Mouse (Mus musculus): Measurements from ENCODE around the gene Pi4kb. TPM values are rescaled to one million over a fixed set of nuclear protein-coding genes. Genes with fewer than 3 reads are reported as not detected.
"Not testable (repeated sequence)": the region's sequence is repeated elsewhere in the genome, so short reads cannot be mapped to it uniquely, and the experiment has no call there.

The Pi4kb gene
- total RNA-seq (2021), result 10 to 100 TPM; 61.8 to 62.9 TPM
- long read RNA-seq, experiment 1, transcript Pi4kb-201 (11 exons, 3,692 nt), result major isoform, 11 of 18 reads
- long read RNA-seq, experiment 1, partial matches to known transcripts, result 2 of 18 reads
- long read RNA-seq, experiment 1, other reads (novel, unspliced or antisense), result 2 of 18 reads
- long read RNA-seq, experiment 2, partial matches to known transcripts, result 0 of 2 reads
- long read RNA-seq, experiment 2, other reads (novel, unspliced or antisense), result 0 of 2 reads

DNA sequence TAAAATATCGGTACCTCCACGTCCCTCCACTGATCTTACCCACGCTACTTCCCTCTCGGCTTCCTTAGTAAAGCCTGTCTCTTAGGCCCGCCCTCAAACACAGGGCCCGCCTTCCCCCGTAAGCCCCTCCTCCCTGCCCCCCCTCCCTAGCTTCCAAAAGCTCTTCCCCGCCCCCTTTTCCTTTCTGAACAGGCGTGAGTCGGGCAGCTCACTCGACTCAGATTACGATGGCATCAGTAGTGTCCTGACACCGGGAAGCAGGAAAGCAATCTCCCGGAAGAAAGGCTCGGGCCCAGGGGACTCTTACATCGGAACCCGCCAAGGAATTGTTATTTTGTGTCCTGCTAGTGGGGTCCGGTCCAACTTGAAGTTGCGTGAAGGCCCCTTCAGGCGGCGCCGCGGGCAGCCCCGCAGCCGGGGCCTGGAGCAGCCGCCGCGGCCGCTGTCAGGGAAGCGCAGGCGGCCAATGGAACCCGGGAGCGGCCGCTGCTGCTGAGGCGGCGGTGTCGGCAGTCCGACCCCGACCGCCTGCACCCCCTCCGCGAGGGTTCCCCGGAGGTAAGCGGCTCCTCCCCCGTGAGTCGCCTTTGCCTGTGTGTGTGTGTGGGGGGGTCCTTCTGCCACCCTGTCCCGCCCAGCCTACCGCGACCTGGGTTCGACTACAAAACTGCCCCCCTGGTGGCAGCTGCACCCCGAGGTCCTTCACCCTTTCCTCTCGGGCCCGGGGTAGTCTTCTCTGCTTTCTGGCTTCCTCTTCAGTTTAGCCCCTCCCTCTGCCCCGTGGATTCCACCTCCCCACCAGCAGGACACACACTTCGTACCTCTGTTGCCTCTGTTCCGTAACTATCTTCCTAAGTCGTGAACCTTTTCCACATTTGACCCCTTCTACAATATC is at the start of gene Pi4kb:
Pi4kb (plus strand) TSS at position 204 of the 895 bp plus-strand sequence.
- peak; percentile 82 to 88 for DNase-seq

DNA sequence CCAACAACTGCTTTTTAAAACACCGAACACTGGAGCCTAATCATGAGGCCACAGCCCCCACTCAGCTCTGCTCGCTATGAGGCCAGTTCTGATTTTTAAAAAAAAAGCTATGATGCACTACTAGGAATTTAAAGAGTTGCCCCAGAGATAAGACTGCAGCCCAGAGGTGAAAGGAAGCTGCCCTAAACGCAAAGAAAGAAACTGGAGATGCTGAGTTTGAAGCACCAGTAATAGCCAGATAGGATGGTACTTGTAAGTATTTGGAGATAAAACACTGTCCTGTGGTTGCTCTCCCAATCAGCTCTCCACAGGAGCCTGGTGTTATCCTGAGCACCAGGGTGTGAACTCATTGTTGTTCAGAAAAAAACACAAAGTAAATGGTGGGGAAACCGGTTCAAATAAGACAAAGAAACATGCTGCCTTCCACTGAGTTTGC is 48.2 kb upstream of the Pi4kb start:
- DNase-seq, result not testable (repeated sequence)

DNA sequence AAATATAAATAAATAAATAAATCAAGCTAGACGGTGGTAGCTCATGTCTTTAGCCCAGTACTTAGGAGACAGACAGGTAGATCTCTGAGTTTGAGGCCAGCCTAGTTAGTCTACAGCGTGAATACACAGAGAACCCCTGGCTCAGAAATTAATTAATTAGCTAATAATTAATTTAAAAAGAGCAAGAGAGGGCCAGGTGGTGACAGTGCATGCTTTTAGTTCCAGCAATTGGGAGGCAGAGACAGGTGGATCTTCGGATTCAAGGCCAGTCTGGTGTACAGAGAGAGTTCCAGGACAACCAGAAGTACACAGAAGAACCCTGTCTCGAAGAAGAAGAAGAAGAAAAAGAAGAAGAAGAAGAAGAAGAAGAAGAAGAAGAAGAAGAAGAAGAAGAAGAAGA is 45.6 kb upstream of the Pi4kb start:
- DNase-seq, result not testable (repeated sequence)

DNA sequence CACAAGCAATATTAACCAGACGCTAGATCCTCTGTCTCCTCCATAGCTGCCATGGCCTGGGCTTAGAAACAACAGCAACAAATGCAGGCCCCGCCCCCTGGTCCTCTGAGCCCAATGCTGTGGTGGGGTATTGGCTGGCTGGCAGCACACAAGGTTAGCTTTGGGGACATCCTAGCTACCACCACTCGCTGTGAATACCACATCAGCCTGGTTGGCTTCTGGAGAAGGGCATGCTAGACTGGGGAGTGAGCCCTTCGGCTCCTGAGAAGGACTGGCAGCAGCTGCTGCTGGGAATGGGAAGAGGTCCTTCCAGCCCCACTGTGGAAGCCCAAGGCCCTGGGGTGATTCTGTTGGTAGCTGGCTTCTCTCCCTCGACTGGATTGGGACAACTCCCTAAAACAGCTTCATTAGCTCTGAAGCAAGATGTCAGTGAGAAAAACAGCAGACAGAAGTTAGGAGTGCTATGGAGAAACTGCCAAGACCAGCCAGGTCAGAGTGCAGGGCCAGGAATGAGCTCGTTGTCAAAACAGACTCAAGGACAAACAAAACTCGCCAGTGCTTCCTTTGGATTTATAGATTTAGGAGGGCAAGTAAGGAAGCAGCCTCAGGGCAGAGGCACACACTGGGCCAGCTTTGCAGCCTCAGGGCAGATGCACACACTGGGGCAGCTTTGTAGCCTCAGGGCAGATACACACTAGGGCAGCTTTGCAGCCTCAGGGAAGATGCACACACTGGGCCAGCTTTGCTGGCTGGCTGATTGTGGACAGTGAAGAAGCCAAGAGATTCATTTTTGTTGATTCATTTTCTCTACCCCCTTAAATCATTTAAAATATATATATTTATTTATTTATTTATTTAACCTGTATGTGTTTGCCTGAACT is 43.9 kb upstream of the Pi4kb start:
- DNase-seq, result peak; percentile 46 to 59

DNA sequence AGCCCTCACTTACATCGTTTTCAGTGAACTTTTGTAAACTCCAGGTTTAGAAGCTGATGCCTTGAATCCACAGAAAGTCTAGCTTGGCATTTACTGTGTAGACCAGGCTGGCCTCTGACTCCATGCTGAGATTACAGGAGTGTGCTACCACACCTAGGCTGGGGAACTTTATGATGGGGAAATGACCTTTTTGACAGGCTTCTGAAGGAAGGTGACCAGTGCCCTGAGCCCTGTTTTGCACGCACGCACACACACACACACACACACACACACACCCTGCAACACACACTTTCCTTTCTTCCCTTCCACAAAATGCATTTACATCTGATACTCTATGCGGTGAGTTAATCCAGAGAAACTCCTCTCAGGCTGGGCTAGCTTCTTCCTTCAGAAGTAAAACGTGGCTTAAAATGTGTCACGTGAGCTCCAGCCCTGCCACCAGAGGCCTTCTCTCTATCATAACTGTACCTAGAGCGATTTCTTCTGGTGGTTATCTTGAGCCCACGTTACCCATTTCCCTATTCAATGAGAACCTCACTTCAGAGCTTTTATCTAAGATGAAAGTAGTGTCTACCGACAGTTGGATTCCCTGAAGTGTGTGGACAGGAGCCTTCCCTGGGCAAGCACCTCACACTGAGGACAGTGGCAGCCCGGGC is 43.0 kb upstream of the Pi4kb start:
- DNase-seq, result not testable (repeated sequence)

DNA sequence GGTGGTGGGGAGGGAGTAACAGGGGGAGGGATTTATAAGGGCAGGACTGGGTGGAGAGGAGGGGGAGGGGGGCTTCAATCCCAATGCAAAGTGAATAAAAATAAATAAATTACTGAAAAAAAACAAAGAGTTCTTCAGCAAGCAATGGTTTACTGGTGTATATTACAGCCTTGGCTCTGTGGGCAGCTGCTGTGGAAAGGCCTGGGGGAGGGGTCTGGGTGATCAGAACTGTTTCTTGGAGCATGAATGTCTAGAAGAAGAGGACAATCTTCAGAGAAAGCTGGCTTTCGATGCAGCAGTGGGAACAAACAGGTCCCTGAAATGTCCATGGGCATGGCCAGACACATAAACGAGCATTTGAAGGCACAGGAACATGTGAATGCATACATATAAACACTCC is 42.3 kb upstream of the Pi4kb start:
- DNase-seq, result not testable (repeated sequence)

DNA sequence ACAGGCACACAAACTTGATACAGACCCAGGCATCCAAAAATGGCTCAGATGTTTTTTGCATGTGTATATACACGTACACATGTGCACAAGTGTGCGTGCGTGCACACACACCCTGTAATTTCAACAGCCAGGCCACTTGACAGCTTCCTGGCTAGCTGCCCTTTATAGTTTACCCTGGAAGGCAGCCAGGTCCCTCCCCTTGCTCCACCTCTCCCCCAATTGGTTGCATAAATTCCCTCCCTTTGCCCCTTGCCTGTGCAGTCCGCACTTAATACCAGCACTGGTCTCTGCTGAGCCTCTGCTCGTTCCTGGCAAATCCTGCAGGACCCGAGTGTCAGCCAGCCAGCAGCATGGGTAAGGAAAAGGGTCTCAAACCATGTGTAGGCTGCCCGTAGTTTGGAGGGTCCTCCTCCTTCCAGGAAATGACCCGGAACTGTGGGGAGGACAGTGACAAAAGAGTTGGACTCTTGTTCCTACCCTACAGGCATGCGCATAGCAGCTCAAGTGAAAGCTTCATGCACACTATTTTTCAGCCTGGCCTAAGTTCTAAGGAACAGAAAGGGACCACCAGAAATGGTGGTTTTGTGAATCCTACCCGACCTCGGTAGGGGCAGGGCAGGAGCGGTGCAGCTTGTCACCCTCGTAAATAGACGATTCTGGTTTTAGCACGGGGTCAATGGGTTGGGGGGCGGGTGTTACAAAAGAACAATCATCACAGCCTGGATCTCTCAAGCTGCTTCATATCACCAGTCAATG is 41.5 kb upstream of the Pi4kb start, which contains the start of gene Selenbp1:
Selenbp1 (plus strand) TSS at position 248 of the 756 bp plus-strand sequence.
- DNase-seq, result peak; percentile 90

DNA sequence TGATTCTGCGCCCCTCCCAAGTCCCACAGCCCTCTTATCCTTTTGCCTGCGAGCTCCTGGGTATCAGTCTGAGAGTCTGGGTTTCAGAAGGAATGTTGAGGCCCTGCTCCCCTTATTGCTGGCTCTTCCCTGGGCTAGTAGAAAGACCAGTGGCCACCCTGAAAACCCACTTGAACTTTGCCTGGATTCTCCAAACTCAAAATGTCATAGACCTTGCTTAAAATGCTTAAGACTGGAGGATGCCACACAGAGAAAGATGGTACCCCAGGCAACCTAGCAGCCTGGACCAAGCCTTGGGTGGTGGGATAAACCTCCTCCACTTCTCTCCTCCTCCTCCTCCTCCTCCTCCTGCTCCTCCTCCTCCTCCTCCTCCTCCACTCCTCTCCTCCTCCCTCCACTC is 40.9 kb upstream of the Pi4kb start:
- not testable (repeated sequence) for DNase-seq

DNA sequence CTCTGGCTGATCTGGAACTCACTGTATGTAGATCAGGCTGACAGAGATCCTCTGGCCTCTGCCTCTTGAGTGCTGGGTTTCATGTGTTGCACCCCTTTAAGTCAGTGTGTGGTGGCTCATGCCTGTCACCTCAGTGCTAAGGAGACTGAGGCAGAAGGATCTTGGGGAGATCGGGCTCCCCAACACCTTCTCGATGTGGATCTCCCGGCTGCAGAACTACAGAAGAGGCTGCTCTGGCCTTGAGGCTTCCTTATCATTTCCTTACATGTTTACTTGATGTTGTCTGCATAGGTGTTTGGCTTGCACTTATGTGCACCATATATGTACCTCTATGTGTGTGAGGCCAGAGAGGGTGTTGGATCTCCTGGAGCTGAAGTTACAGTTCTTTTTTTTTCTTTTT is 40.0 kb upstream of the Pi4kb start:
- DNase-seq, result not testable (repeated sequence)

DNA sequence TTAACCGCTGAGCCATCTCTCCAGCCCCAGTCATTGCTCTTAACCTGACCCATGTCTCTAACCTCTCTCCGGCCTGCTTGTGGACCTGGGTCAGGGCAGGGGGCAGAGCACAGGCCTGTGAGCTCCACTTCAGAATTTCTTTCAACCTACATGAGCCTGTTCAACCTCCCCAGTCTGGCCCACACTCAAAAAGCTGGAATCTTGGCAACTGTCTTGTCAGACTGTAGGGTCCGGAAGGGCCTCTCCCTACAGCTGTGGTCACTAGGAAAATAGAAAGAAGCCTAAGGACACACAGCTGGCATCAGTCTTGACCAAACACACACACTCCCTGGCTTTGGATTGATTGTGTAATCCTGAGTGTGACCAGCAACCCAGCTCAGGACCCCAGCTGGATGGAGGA is 39.2 kb upstream of the Pi4kb start:
- DNase-seq, result peak in 1 of 2 experiments; percentile 31

DNA sequence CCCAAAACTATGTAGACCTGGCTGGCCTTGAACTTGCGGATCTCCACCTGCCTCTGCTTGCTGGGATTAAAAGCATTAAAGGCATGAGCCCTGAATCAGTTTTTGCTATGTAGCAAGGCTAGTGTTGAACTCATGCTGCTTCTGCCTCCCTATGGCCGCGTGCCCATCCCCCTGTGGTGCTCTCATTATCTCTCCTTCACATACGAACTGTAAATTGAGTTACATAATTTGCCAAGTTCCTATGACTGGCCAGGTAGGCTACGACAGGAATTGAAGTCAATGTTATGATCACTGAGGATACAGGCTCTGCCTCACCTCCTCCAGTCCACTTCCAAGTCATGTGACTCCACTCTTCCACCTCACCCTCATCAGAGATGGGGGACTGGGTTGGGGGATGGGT is 38.4 kb upstream of the Pi4kb start:
- not testable (repeated sequence) for DNase-seq

DNA sequence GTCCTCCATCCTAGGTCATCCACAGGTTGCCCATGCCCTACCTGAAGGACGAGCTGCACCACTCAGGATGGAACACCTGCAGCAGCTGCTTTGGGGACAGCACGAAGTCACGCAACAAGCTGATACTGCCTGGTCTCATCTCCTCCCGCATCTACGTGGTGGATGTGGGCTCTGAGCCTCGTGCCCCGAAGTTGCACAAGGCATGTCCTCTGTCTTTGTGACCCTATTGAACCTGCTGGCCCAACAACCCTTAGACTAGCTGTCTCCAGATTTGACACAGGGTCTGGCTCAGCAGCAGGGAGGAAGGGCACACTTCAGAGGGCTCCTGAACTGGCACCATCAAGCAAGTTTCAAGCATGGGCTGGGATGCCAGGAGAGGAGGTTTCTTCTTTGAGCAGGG is 37.3 kb upstream of the Pi4kb start:
- not testable (repeated sequence) for DNase-seq

DNA sequence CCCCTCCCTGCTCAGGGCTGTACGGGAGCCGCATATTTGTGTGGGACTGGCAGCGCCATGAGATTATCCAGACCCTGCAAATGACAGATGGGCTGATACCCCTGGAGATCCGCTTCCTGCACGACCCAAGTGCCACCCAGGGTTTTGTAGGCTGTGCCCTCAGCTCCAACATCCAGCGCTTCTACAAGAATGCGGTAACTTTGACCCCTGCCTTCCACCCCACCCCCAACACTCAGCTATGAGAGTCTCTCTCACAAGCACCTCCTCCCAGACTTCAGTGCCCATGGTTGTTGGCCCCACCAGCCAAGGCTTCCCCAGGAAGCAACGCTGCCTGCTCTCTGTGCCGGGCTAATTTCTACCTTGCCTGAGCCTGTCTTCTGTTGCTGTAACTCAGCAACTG is 34.5 kb upstream of the Pi4kb start:
- DNase-seq, result not testable (repeated sequence)

DNA sequence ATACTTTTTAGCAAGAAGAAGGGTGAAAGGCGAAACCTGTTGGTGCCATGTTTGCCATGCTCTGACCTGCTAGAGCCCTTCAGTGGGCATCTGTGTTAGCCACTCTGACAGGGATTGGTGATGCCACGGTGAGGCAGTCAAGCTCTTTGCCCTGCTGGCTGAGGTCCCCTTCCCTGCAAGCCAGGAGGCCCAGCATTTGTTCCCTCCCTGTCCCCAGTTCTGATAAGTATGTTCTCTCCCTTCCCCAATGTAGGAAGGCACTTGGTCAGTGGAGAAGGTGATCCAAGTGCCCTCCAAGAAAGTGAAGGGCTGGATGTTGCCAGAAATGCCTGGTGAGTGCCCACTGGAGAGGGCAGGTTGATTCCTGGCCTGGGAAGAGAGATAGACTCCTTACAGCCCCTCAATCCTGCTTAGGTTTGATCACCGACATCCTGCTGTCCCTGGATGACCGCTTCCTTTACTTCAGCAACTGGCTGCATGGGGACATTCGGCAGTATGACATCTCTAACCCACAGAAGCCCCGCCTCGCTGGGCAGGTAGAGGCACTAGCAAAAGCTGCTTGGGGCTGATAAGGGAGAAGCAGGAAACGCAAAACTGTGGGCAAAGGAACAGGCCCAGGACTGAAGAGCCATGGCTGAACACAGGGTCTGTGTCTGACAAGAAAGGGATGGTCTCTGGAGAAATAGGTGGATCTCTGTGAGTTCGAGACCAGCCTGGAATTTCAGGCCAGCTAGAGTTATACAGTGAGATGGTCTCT is 32.1 kb upstream of the Pi4kb start:
- not testable (repeated sequence) for DNase-seq

DNA sequence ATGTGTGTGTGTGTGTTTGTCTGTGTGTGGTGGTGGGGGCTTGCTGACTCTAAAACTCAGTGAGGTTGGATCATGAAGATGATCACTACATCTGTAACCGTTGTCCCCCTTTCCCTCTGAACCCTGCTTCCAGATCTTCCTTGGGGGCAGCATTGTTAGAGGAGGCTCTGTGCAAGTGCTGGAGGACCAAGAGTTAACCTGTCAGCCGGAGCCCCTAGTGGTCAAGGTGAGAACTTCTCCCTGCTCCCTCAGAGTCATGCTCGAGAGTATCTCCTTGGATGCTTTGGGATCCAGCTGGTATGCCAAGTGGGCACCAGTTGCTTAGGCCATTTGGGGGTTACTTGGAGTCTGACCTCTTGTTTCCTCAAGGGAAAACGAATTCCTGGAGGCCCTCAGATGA is 30.8 kb upstream of the Pi4kb start:
- DNase-seq, result not testable (repeated sequence)

DNA sequence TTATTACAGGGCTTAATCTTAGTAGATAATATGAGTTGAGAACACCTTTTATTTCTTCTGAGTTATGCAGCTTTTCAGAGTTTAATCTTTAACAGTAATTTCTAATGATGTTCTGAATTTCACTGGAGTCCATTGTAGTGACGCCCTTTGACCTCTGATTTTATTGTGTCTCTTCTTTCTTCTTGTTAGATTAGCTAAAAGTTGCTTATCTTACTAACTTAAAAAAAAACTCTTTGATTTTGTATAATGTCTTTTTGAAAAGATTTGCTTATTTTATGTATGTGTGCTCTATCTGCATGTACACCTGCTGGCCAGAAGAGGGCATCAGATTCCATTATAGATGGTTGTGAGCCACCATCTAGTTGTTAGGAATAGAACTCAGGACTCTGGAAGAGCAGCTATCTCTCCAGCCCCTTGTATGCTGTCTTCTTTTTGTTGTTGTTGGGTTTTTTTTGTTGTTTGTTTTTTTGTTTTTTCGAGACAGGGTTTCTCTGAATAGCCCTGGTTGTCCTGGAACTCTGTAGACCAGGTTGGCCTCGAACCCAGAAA is 26.4 kb upstream of the Pi4kb start:
- peak in 1 of 2 experiments; percentile 29 for DNase-seq

DNA sequence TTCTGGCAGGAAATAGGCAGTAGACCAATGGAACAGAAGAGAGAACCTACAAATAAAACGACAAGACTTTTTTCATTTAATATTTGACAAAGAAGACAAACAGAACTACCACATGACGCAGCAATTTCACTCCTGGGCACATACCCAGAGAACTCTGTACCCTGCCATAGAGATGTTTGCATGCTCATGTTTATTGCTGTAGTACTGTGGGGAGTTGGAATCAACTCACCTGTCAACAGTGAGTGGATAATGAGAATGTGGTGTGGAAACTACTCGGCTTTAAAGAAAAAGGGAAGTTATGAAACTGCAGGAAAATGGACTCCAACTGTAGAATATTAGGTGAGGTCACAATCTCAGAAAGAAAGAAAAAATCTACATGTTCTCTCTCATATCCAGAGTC is 24.9 kb upstream of the Pi4kb start:
- DNase-seq, result no peak

DNA sequence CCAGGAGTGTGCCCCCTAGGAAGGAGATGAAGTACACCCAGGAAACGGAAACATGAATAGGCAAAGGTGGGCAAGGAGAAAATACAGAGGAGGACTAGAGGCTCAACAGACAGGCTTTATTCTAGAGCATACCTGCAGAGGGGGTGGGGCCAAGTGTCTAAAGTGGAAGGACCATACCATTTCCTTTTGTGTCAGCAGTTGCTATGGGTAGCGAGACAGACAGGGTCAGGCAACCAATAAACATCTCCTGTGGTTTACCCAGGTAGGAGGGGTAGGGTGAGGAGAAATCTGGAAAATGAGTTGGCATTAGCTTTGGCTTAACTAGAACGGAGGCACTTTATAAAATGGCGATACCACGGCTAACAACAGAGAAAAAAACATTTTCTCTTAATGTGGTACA is 21.7 kb upstream of the Pi4kb start:
- DNase-seq, result peak in 1 of 2 experiments; percentile 21

DNA sequence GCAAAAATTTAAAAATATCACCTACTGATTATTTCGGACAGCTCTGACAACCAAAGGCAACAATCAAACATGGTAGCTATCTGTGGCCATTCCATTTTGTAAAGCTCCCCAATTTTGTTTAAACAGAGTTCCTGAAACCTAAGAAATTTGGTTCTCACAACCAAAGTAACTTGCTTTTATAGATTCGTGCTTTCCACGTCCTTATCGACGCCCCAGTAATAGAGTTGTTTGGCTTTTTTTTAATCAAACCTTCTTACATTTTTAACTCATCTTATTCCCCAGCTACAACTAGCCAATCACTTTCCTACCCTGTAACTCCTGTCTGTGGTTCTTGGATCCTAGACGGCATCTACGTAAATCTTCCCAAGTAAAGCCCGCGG is 21.2 kb upstream of the Pi4kb start:
- DNase-seq, result no peak

All from adrenal gland, postnatal 36 days (tissue).